ENCODE assay signal across 8 mouse cellular contexts in genomic region chr11:77686346-77686840, GRCm38 (mm10). TPM values are rescaled to one million over a fixed set of nuclear protein-coding genes. Genes with fewer than 3 reads are reported as not detected.
DNase-seq lines count a peak whose midpoint lies in the region; ATAC-seq and TF ChIP-seq lines count a peak whose summit lies in the region.

No protein-coding gene starts in this region.

- no peaks in the 10 kb centered on the region for H3K27me3 ChIP-seq in heart, adult 2 months (ENCODE audit: control insufficient read depth, insufficient read depth, low read length)
- H3K27me3 ChIP-seq in forebrain, embryonic 16.5 days (replicated peaks; ENCODE audit: control insufficient read depth, insufficient read depth, low read length) = no peaks in the 10 kb centered on the region
- H3K27me3 ChIP-seq in hindbrain, embryonic 14.5 days (ENCODE audit: control insufficient read depth, insufficient read depth, low read length) = no peaks in the 10 kb centered on the region
- no peaks in the 10 kb centered on the region for H3K27me3 ChIP-seq in limb, embryonic 15.5 days
- no peaks in the 10 kb centered on the region for H3K27me3 ChIP-seq in midbrain, embryonic 14.5 days (ENCODE audit: control insufficient read depth, insufficient read depth, low read length)

- H3K9me3 ChIP-seq in forebrain, embryonic 16.5 days (ENCODE audit: control insufficient read depth, low read length) = no peaks in the 10 kb centered on the region
- H3K9me3 ChIP-seq in hindbrain, embryonic 14.5 days (ENCODE audit: control insufficient read depth, low read length) = no peaks in the 10 kb centered on the region
- no peaks in the 10 kb centered on the region for H3K9me3 ChIP-seq in limb, embryonic 15.5 days
- H3K9me3 ChIP-seq in midbrain, embryonic 14.5 days (ENCODE audit: control insufficient read depth, low read length) = no peaks in the 10 kb centered on the region

- ATAC-seq in forebrain, embryonic 16.5 days = peak; percentile 43
- peak; percentile 63 for ATAC-seq in hindbrain, embryonic 14.5 days (ENCODE audit: low FRiP score)
- ATAC-seq in limb, embryonic 15.5 days (ENCODE audit: insufficient number of reproducible peaks, low FRiP score, low TSS enrichment, low read depth) = peak; percentile 44; the same call in 1 of the 2 replicates
- peak; percentile 51 for ATAC-seq in midbrain, embryonic 14.5 days (ENCODE audit: low FRiP score, low TSS enrichment)

- WGBS in heart, adult 2 months = under 1% methylated on average over 30 of the region's 30 CpGs
- 0% methylated on average over 29 of the region's 30 CpGs for WGBS in forebrain, embryonic 16.5 days
- WGBS in hindbrain, embryonic 14.5 days = 0% methylated on average over 28 of the region's 30 CpGs
- WGBS in limb, embryonic 15.5 days = under 1% methylated on average over 30 of the region's 30 CpGs
- under 1% methylated on average over 29 of the region's 30 CpGs for WGBS in midbrain, embryonic 14.5 days

- H3K4me3 ChIP-seq in heart, adult 2 months = peak overlapping the region; percentile 90
- H3K4me3 ChIP-seq in forebrain, embryonic 16.5 days (replicated peaks; ENCODE audit: low read length) = peak overlapping the region; percentile 89
- H3K4me3 ChIP-seq in hindbrain, embryonic 14.5 days (replicated peaks; ENCODE audit: low read length) = peak overlapping the region; percentile 98
- peak overlapping the region; percentile 88 for H3K4me3 ChIP-seq in limb, embryonic 15.5 days
- peak overlapping the region; percentile 96 for H3K4me3 ChIP-seq in midbrain, embryonic 14.5 days (replicated peaks; ENCODE audit: low read depth, low read length)

- intact Hi-C loops in heart, adult 2 months (cut with DNase I) = loop anchor here (5.0 kb wide), 2 partner anchors 116 to 174 kb away; no protein-coding TSS in a partner anchor

- no peak for TF ChIP-seq EP300 in heart, adult 2 months (IDR thresholded peaks at IDR 0.05; ENCODE audit: insufficient read depth, low read depth, low read length)

- peak overlapping the region; percentile 58 for H3K4me2 ChIP-seq in forebrain, embryonic 16.5 days (ENCODE audit: low read length)
- H3K4me2 ChIP-seq in hindbrain, embryonic 14.5 days (replicated peaks) = peak overlapping the region; percentile 58
- peak overlapping the region; percentile 46 for H3K4me2 ChIP-seq in limb, embryonic 15.5 days
- peak overlapping the region; percentile 72 for H3K4me2 ChIP-seq in midbrain, embryonic 14.5 days (ENCODE audit: low read length)

- peaks cover 2% of the 10 kb centered on the region for H3K79me2 ChIP-seq in heart, adult 2 months (replicated peaks; ENCODE audit: control insufficient read depth, insufficient read depth, low read length)

- peak overlapping the region; percentile 98 for H3K9ac ChIP-seq in heart, adult 2 months (ENCODE audit: low read depth, low read length)
- peak overlapping the region; percentile 95 for H3K9ac ChIP-seq in forebrain, embryonic 16.5 days (replicated peaks; ENCODE audit: low read depth, low read length)
- H3K9ac ChIP-seq in hindbrain, embryonic 14.5 days = peak overlapping the region; percentile 94
- peak overlapping the region; percentile 92 for H3K9ac ChIP-seq in limb, embryonic 15.5 days
- peak overlapping the region; percentile 93 for H3K9ac ChIP-seq in midbrain, embryonic 14.5 days (replicated peaks; ENCODE audit: low read length)

- TF ChIP-seq CTCF in heart, adult 2 months (IDR thresholded peaks at IDR 0.05) = no peak

- TF ChIP-seq POLR2A in heart, adult 2 months (IDR thresholded peaks at IDR 0.05; ENCODE audit: insufficient read depth, low read depth, low read length) = no peak

- peak overlapping the region; percentile 96 for H3K27ac ChIP-seq in heart, adult 2 months
- peak overlapping the region; percentile 96 for H3K27ac ChIP-seq in forebrain, embryonic 16.5 days (ENCODE audit: low read length)
- H3K27ac ChIP-seq in hindbrain, embryonic 14.5 days = peak overlapping the region; percentile 97
- H3K27ac ChIP-seq in limb, embryonic 15.5 days = peak overlapping the region; percentile 99
- peak overlapping the region; percentile 96 for H3K27ac ChIP-seq in midbrain, embryonic 14.5 days (replicated peaks; ENCODE audit: low read depth, low read length)

- peak; percentile 60 to 72 for DNase-seq in heart, adult 2 months
- no peak for DNase-seq in heart, adult 11 months
- peak; percentile 36 for DNase-seq in cerebellum, adult 11 months
- DNase-seq in hindbrain, embryonic 14.5 days (ENCODE audit: low spot score) = peak; percentile 28
- peak; percentile 64 for DNase-seq in midbrain, embryonic 14.5 days
- peak; percentile 48 to 81 for DNase-seq in spleen, postnatal 4 days (ENCODE audit: low spot score in 2 of 2)

- peaks cover 13% of the 10 kb centered on the region for H3K36me3 ChIP-seq in heart, adult 2 months (ENCODE audit: control insufficient read depth, insufficient read depth, low read length)
- H3K36me3 ChIP-seq in forebrain, embryonic 16.5 days (ENCODE audit: control insufficient read depth, insufficient read depth) = no peaks in the 10 kb centered on the region
- peaks cover under 1% of the 10 kb centered on the region; the same call in 1 of the 2 replicates for H3K36me3 ChIP-seq in hindbrain, embryonic 14.5 days (replicated peaks; ENCODE audit: control insufficient read depth, insufficient read depth)
- H3K36me3 ChIP-seq in limb, embryonic 15.5 days = peaks cover 5% of the 10 kb centered on the region; the same call in 1 of the 2 replicates
- peaks cover under 1% of the 10 kb centered on the region for H3K36me3 ChIP-seq in midbrain, embryonic 14.5 days (ENCODE audit: control insufficient read depth, insufficient read depth, low read length)

- peaks cover 6% of the 10 kb centered on the region for H3K4me1 ChIP-seq in heart, adult 2 months (ENCODE audit: control insufficient read depth, insufficient read depth, low read length)
- H3K4me1 ChIP-seq in forebrain, embryonic 16.5 days (replicated peaks; ENCODE audit: control insufficient read depth, insufficient read depth, low read length) = peaks cover 10% of the 10 kb centered on the region
- H3K4me1 ChIP-seq in hindbrain, embryonic 14.5 days (replicated peaks; ENCODE audit: control insufficient read depth, insufficient read depth, low read length) = peaks cover 11% of the 10 kb centered on the region
- H3K4me1 ChIP-seq in limb, embryonic 15.5 days = peaks cover 5% of the 10 kb centered on the region
- peaks cover 10% of the 10 kb centered on the region for H3K4me1 ChIP-seq in midbrain, embryonic 14.5 days (ENCODE audit: control insufficient read depth, insufficient read depth, low read length)

RNA-seq across cellular contexts. Expression of gene Nufip2, which starts 0.4 kb away (rescaled TPM):
- 10 to 100 TPM; 44.8 to 47.6 TPM for total RNA-seq in heart, adult 2 months (2021)
- 11.4 and 14.7 TPM in 2 replicates for polyA plus RNA-seq in heart, adult 2 months (2012; rRNA removed)
- 2.7 and 3.6 TPM in 2 replicates for polyA plus RNA-seq in forebrain, embryonic 16.5 days (2015; fragmentation: Nextera tagmentation; extraction: Ambion mirVana)
- polyA plus RNA-seq in hindbrain, embryonic 14.5 days (2014; fragmentation: Nextera tagmentation; extraction: Ambion mirVana) = 5.9 and 6.4 TPM in 2 replicates
- 3.6 and 5.2 TPM in 2 replicates for polyA plus RNA-seq in limb, embryonic 15.5 days (2015; fragmentation: Nextera tagmentation; extraction: Ambion mirVana)
- polyA plus RNA-seq in midbrain, embryonic 14.5 days (2014; fragmentation: Nextera tagmentation; extraction: Ambion mirVana) = 6.2 and 6.8 TPM in 2 replicates

RNA-seq across cellular contexts. Expression of gene Cryba1, which starts 38.7 kb away (rescaled TPM):
- total RNA-seq in heart, adult 2 months (2021) = not detected
- polyA plus RNA-seq in heart, adult 2 months (2012; rRNA removed) = not detected in 2 replicates
- 0.19 and 0.66 TPM in 2 replicates for polyA plus RNA-seq in forebrain, embryonic 16.5 days (2015; fragmentation: Nextera tagmentation; extraction: Ambion mirVana)
- polyA plus RNA-seq in hindbrain, embryonic 14.5 days (2014; fragmentation: Nextera tagmentation; extraction: Ambion mirVana) = 0.47 and 0.62 TPM in 2 replicates
- not detected in 2 replicates for polyA plus RNA-seq in limb, embryonic 15.5 days (2015; fragmentation: Nextera tagmentation; extraction: Ambion mirVana)
- polyA plus RNA-seq in midbrain, embryonic 14.5 days (2014; fragmentation: Nextera tagmentation; extraction: Ambion mirVana) = 0.41 and 0.69 TPM in 2 replicates
